Mouse (Mus musculus): ENCODE data around the gene Peli2.

GRCm38 (mm10) chr14:48295410-48295809 is 174.8 kb downstream of the Peli2 start:
- TF ChIP-seq EP300 (IDR thresholded peaks at IDR 0.05; ENCODE audit: low read length) (no peak), POLR2A (IDR thresholded peaks at IDR 0.05; ENCODE audit: low read depth, low read length) (no peak), CTCF (conservative IDR thresholded peaks at IDR 0.05 in 1 of 2, IDR thresholded peaks at IDR 0.05 in 1 of 2; ENCODE audit: low read depth in 2 of 2, low read length in 2 of 2) (no peak)
